Mouse (Mus musculus) ES-E14 (cell line): ENCODE data around the gene Camkk2.

ENCODE experiments used
- CHD2 ChIP-seq: IDR thresholded peaks from 2 replicates; pipeline ENCODE4 v1.6.1; 2014; ENCODE audit warnings: mild to moderate bottlenecking, low read depth, low read length, inconsistent platforms
- HCFC1 ChIP-seq: IDR thresholded peaks from 2 replicates; pipeline ENCODE4 v1.6.1; 2012; ENCODE audit warnings: low read length, inconsistent platforms, borderline replicate concordance; ENCODE audit not compliant: insufficient read depth
- MAFK ChIP-seq: IDR thresholded peaks from 2 replicates; pipeline ENCODE4 v1.6.1; 2014; ENCODE audit warnings: mild to moderate bottlenecking, low read depth, low read length, inconsistent platforms; ENCODE audit not compliant: insufficient read depth
- ZC3H11A ChIP-seq: IDR thresholded peaks from 2 replicates; pipeline ENCODE4 v1.6.1; 2012; ENCODE audit warnings: low read depth, mild to moderate bottlenecking, inconsistent platforms, low read length, borderline replicate concordance
- ZNF384 ChIP-seq: IDR thresholded peaks from 2 replicates; pipeline ENCODE4 v1.6.1; 2012; ENCODE audit warnings: low read depth, low read length, inconsistent platforms

- TF ChIP-seq HCFC1 (no peak), CHD2 (no peak), MAFK (no peak), ZNF384 (no peak), ZC3H11A (no peak)
Measured at GRCm38 (mm10) chr5:122770806-122771261, 8.4 kb downstream of the Camkk2 start.
